Mouse (Mus musculus): ENCODE results near the gene Plcl1.

Gene Plcl1

DNA sequence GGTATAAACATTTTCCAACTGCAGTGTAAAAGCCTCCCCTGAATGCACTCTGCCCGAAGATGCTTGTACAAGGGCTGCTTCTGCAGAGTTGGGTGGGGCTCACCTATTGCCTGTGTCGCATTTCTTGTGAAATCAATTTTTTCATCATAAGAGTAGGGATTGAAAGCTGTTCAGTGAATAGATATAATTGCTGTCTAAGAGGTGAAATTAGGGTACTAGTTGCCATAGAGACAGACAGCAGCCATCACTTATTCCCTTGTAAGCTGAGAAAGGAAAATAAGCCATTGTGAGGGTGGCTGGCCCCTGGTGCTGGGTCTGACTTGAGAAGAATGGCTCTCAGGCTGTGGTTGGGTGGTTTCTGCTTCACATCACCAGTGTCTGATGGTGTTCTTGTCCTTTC, 299.0 kb downstream of the Plcl1 start:
- no peak for DNase-seq (ENCODE audit: low spot score in 2 of 2)

DNA sequence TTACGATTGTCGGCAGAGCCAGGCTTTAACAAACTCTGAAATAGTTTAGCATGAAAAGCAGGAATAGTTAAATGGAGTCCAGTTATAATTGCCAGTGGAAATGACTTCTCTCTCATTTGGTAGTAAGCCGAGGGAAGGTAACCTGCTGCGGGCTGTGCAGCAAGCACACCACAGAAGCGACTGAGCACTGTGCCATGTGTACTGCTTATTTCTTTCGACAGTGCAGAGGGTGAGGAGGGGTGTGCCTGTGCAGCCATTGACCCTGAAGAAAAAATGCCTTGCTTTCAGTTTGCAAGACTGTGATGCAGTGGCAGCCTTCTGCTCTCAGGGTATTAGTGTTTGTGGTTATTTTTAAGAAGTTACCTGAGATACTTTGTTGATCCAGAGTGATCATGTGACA, 299.5 kb downstream of the Plcl1 start:
- DNase-seq (ENCODE audit: low spot score in 2 of 2): no peak

DNA sequence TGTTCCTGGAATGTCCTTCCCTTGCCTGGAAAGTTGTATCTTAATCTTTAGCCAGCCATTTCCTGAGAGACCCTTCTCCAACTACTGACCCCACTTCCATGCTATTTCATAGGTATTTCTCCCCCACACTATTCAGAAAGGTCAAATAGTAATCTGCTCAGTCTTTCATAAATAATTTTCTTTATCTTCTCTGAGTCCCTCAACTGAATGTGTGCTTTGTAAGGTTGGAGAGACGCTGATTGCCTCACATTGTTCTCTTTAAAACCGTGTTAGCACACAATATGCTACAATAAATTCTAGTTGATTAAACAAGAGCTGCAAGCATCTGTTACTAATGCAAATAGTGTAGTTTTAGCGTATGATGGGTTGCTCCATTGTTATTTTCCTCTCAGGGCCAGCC, 300.0 kb downstream of the Plcl1 start:
- DNase-seq (ENCODE audit: low spot score in 2 of 2): no peak

DNA sequence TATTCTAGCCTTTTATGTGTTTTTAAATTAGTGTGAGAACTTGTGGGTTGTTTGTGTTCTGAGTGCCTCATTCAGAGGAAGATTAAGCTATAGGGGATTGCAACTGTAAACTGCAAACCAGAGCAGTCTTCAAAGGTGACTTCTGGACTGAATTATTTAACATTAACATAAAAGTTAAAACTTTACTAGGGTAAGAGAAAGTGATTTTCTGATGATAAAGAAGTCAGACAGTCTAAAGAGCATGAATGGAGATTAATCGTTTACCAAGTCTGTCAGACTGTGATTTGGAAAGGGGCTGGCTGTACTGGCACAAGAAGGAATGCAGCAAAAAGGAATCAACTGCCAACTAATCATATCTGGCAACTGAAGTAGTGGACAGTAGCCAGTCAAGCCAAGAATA, 301.2 kb downstream of the Plcl1 start:
- no peak for DNase-seq (ENCODE audit: low spot score in 2 of 2)

DNA sequence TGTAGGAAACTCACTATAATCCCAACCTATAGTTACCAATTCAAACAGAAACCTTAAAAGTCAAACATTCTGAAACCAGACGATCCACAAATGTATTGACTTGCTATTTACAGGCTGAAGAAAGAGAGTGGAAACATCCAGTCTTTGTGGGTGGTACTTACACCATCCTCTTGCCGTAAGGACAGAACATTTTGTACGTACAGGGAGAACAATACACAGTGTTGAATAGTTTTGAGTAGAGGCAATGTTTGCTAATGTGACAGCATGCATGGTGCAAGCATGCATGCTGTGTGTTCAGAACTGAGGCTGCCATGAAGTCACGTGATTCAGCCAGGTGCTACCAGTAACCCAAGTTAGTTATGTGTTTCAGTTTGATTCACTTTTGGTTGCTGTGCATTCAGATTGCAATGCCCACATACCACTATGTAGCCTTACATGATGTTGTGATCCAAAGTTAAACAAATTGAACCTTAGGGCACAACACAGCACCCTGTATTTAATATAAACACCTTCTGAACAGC, 311.6 kb downstream of the Plcl1 start:
- DNase-seq (ENCODE audit: low spot score in 2 of 2): no peak

DNA sequence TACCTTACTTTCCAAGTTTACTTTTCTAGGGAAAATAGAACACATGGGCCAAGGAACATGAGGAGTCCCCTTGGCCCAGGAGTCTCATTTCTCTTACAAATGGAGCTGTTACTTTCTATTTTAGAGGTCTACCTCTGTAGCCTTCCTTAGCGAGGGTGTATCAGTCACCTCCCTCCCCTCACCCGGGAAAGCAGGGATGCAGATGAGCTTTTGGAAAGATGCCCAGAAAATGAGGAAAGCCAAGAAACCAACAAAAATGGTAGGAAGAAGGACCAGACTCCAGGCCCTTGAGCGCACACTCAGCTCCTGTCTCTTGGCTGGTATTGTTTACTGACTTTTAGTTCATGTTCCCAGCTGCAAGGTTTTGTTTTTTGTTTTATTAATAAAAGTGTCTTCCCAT, 319.7 kb downstream of the Plcl1 start:
- DNase-seq (ENCODE audit: low spot score in 2 of 2): no peak

DNA sequence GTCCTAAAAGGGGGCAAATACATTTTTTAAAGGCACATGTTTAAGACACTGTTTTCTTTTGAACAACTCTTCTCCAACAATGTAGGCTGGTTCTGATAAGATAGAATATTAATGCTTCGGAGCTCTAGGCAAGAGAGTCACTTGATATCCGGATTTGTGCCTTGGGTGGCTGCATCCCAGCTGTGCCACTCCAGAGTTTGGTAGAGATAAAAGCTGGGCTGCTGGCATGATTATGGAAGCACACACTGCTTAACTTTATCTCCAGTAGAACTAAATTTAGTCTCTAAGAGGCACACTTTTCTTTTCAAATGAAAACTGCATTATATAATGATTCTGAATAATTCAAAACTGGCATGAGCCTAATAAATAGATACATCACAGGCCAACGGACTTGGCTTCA, 323.6 kb downstream of the Plcl1 start:
- DNase-seq (ENCODE audit: low spot score in 2 of 2): no peak

DNA sequence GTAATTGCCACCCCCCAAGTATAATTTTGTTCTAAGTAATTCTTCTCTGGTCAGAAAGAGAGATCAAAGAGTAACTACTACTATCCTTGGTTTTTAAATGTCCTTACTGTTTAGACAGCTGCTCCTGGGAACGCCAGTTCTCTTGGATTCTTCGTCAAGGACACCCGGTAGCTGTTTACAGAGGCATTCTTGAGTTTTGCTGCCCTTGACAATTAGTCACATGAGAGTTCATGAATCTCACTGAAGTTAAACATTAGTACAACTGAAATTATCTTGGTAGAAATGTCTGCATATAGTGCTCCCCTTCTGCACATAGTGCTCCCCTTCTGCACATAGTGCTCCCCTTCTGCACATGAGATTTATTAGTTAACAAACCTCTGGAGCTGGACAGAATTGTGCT, 327.2 kb downstream of the Plcl1 start:
- DNase-seq (ENCODE audit: low spot score in 2 of 2): no peak

DNA sequence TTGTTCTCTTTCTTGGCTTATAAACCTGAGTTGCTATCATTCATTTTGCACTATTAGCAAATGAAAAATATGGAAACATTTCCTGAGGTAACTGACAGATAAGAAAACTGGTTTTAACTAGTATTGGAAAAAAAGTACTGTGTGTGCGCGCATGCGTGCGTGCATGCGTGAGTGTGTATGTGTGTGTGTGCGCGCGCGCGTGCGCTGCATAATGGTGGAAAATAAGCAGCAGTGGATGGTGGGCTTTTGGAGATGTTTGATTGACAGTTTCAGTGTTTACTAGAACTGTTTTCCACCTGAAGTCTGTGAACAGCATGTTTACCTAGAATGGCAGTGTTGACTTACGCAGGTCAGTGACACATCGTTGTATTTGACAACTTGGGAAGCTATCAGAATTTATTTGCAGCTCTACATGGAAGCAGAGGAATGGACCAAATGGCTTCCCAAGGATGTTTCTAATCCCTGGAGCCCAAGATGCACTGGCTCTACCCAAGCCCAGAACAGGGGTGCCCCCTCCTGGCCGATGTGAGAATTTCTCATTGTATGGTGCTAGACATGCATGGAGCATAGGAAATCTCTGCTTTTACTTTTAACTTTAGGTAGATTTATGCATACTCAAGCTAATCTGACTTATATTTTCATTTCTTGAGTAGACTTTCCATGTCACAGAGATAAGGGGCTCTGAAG, 330.5 kb downstream of the Plcl1 start:
- DNase-seq (ENCODE audit: low spot score in 2 of 2): peak; percentile 59 to 76

DNA sequence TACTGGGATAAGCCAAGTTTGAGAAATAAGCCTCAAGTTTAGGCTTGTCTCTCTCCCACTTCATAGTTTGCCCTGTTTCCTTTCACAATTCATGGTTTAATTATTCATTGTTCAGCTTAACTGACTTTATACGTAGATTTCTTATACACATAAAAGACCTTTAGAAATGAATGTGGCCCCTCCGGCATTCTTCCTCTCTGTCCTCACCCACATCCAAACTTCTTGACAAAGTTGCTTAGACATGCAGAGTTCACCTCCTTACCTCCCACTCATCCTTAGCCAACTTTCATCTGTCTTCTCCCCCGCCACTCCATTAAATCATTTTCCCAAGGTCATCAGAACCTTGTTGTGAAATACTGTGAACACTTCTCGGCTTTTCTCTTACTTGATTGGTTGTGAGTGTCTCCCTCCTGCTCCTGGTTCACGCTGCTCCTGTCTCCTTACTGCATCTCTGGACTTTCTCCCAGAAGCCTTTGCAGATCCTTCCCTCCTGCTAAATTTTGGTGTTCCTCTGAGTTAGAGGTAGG, 331.1 kb downstream of the Plcl1 start:
- DNase-seq (ENCODE audit: low spot score in 2 of 2): no peak

DNA sequence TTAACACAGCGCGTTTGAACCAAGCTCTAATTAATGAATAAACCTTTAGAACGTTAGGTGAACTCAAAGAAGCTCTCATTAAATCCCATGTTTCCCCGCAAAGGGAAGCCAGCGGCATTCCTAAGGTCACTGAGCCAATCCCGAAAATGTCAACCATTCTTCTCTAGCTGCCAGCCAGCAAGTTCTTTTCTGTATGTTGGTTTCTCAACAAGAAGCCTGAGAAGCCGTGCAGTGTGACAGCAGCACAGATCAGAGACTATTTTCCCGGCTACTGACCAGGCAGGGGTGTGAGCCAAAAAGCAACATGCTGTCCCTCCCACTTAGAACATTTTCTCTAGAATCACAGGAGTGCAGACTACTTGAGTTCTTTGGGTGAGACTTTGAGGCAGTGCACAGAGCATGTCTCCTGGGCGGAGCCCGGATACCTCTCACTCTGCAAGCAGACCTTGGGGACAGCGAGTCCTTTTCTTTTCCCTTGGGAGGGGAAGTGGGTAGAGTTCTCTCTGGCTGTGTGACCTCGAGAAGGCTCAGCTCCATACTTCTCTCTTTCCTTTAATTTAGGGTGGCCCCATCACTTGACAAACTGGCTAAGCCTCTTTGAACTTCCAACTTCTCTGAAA, 333.1 kb downstream of the Plcl1 start:
- no peak for DNase-seq (ENCODE audit: low spot score in 2 of 2)

DNA sequence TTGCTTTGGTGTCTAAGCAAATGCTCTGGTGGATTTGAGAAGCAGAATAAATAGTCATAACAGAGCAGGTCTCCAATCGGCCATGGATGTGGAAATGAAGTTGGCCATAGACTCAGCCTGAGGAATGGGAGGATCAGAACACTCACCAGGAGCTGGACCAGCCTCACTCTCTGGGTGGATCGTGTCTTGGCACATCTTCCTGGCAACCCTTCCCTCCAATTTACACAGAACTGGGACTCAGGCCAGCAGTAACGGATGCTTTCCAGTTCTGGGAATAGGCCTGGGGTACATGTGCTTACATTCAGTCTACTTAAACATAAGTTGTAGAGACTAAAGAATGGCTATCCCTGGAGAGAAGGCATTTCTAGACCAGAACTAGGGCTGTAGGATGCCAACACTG, 336.2 kb downstream of the Plcl1 start:
- no peak for DNase-seq (ENCODE audit: low spot score in 2 of 2)

DNA sequence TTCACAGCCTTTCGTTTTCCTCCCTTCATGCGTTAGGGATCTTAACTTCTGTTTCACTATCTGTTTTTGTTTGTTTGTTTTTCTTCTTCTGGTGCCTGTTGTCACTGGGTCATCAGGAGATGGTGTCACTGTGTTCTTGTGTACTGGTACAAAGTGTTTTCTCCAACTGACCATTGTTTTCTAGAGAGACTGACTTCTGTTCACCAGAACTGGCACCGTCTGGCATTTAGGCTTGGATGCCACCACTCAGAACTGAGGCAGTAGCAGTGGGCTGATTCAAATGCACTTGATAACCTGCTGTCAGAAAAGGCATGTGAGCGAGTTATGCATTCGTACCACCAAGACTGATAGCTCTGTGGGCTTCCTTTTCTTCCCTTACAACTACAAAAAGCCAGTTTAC, 342.8 kb downstream of the Plcl1 start:
- no peak for DNase-seq (ENCODE audit: low spot score in 2 of 2)

DNA sequence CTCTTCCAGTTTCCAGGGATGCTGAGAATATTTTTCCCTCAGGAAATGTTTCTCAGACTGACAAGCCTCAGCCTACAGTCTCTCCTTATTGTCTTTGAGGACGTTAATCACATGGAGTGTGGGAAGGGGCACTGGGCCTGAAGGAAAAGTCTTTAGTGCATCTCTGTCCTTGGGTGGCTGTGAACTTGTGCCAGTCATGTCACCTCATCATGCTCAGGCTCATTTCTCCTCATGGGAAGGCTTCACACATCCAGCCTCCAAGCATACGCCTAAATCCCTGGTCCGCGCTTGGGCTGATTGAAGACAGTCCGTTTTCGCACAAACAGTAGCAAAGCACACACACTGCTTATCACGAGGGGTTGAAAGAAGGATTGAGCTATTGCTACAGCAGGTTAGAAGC, 344.0 kb downstream of the Plcl1 start:
- no peak for DNase-seq (ENCODE audit: low spot score in 2 of 2)

DNA sequence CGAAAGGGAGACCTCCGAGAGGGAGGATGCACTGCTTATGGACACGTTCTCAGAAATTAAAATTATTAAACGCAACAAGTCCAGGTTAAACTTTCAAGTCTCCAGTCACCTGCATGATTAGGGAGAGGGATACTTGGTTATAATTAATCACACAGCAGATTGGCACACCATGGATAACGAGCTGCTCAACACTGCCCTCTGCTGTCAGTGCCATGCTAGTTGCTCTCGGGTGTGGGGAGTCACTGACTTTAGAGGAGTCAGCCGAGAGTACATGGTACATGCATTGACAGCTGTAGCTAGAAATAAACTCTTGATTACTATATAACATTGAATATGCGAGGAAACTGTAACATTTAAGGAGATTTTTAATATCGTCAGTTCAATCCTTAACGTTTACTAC, 350.0 kb downstream of the Plcl1 start:
- DNase-seq (ENCODE audit: low spot score in 2 of 2): peak in 1 of 2 experiments; percentile 38

DNA sequence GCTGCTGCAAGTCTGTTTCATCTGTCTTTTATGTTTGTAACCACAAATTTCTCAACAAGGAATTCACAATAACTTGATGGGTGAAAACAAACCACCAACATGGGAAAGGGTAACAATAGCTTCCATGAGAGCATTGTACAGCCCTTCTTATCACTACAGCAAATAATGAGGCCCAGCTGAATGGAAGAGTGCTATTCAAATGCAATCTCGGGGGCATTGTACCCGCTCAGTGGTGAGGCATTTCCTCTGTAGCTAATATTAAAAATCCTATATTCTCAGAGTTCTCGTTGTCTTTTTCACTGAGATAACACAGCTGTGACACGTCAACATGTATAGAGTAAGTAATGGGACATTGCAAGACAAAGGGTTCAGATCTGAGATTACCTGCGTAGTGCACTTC, 356.6 kb downstream of the Plcl1 start:
- no peak for DNase-seq (ENCODE audit: low spot score in 2 of 2)

DNA sequence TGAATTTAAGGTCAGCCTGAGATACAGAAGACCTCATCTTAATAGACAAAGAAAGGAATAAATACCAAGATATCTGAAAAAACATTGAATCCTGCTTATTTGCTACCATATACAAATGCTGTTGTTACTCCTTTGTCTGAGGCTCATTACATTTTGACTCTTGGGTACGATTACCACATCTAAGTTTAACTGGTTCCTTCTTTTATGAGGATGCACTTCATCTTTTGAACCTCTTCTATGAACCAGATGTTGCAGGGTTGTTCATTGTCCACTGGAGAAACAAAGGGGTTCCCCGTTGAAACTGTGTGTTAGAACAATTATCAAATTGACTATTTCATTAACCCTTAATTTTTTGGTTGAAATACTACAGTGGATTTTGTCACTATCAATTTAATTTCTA, 357.4 kb downstream of the Plcl1 start:
- no peak for DNase-seq (ENCODE audit: low spot score in 2 of 2)

DNA sequence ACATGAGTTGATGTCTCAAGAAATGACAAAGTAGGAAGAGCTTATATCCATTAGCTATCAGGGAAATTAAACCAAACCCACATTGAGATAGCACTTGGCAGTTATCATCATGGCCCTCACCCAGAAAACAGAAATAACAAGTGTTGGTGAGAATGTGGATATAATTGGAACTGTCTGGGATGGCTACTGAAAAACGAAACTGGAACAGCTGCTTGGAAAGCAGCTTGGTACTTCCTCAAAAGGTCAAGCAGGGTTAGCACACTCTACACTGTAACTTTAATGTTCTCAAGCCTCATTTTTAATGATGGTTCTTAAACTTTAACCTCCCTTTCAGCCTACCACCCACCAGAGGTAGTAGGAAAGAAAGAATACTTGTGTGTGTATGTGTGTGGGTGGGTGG, 361.0 kb downstream of the Plcl1 start:
- no peak for DNase-seq (ENCODE audit: low spot score in 2 of 2)

DNA sequence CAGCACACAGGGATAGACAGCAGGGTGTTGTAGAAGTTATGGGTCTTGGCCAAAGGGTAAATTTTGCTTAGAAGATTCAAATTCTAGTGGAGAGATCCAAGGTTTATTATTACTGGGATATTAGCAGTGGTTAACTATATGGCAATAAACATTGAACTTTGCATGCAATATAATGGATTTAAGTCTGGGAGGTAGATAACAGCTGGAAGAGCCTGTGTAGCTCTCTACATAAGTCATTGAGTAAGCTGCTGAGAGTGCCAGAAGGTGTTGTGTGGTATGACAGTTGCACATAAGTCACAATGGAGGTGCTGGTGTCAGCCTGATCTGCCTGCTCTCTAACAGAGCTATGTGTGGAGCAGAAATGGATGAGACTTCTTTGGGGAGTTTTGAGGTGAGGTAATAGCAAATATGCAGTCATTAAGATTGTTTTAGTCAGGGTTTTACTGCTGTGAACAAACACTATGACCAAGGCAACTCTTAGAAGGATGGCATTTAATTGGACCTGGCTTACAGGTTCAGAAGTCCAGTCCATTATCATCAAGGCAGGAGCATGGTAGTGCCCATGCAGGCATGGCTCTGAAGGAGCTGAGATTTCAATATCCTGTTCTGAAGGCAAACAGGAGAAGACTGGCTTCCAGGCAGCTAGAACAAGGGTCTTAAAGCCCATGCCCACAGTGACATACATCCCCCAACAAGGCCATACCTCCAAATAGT, 364.5 kb downstream of the Plcl1 start:
- DNase-seq (ENCODE audit: low spot score in 2 of 2): no peak

DNA sequence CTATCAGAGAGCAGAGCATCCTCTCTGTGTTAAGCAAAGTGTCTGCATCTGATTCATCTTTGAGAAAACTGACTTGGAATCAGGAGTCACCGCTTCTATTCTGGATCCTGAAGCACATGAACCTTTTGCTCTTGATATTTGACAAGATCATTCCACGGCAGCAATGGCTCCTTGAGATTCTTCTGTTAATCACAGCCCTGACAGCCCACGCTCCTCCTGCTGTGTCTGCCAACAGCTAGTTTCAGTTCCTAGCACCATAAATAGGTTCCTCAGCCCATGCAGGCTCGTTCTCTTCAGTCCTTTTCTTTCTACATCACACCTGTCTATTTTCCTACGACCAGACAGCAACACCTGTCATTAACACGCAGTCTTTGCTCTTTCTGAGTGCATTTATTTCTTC, 387.1 kb downstream of the Plcl1 start:
- DNase-seq (ENCODE audit: low spot score in 2 of 2): peak; percentile 12 to 18
